Mouse (Mus musculus) naive thymus-derived CD4-positive, alpha-beta T cell, adult 2 months (primary cell): Measurements from ENCODE around the gene Tex14.

Experiments used
- DNase-seq: peaks from one replicate; pipeline ENCODE4 v3.0.0-alpha.2; 2011; ENCODE audit warnings: low read depth

Tex14 gene

GRCm38 (mm10) chr11:87404876-87405275 is at the start of gene Tex14, which contains the start of gene Rad51c:
TSS of gene Tex14 (plus strand) at chr11:87405065.
TSS of gene Rad51c (minus strand) at chr11:87404954.
- no peak for DNase-seq

DNA sequence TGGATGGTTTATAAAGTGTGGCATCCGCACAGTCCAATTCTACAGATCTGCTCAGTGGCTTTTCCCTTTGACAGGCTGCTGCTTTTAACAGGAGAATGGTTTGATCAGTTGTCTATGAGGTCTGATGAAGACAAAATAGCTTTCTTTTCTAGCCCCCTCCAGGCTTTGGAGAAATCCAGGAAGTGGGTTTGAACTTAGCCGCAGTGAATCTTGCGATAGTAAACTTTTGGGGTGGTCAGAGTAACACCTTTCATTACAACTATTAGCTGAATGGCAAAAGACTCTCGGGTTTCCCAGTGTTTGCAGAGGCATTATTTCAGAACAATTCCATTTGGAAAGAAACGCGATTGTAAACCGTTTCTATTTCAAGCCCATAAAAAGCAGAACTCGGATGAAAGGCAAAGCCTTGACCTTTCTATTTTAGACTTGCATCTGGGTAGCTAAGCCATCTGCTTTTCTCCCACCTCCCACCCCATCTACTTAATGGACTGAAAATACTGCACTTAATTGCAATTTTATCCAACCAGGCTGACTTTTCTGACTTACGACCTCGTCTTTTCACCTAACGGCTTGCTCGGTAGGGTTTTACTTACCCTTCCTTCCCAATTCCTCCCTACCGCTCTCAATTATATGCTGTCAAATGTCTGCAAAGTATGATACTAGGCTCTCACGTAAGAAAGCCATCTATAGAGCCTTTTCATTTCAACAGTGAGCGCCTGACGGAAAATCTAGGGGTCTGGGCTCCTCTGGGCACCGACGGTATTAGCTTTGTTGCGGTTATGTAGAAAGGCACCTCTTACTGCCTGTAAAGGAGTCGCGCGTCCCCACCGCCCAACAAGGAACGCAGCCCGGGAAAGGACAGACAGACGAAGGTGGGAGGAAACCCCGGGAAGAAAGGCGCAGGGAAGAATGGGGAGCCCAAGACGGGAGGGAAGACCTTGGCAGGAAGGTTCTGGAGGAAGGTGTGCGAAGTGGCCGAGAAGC is 47.3 kb upstream of the Tex14 start:
- peak; percentile 41 for DNase-seq

GRCm38 (mm10) chr11:87358331-87359261 is 46.3 kb upstream of the Tex14 start, which contains the start of gene Ppm1e:
TSS of gene Ppm1e (minus strand) at chr11:87359023.
- peak; percentile 52 for DNase-seq

DNA sequence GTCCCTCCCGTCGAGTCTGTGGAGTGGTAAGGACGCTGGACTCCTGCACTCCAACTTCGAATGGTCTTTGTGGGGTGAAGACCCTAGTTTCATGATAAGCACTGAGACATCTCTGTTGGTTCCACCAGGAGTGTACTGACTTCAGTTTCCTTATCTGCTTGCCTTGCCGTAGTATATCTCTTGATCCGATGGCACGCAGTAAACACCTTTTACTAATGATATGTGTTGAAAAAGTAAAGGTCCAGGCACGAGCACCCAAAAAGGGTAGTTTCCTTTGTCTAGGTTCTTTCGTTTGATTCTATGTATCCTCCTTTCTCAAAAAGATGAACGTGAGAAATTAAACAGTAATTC is 45.6 kb upstream of the Tex14 start:
- DNase-seq, result no peak

DNA sequence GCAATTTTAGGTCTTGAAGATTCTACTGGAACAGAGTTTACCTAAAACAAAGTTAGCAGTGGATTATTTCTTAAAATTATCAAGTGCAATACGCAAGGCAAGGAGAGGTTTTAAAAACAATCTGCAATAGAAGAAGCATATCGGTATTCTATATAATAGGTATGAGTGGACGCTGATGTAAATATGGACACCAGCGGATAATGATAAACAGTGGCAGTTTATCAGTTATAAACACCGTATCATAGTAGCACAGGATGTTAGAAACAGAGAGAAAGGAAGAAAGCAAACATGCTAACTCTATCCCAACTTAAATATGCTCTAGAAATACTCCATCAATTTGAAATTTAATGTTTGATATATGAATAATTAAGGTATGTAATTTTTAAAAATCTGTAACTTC is 39.7 kb upstream of the Tex14 start:
- DNase-seq, result no peak

- no peak for DNase-seq
Measured at GRCm38 (mm10) chr11:87367061-87367460, 37.8 kb upstream of the Tex14 start.

DNA sequence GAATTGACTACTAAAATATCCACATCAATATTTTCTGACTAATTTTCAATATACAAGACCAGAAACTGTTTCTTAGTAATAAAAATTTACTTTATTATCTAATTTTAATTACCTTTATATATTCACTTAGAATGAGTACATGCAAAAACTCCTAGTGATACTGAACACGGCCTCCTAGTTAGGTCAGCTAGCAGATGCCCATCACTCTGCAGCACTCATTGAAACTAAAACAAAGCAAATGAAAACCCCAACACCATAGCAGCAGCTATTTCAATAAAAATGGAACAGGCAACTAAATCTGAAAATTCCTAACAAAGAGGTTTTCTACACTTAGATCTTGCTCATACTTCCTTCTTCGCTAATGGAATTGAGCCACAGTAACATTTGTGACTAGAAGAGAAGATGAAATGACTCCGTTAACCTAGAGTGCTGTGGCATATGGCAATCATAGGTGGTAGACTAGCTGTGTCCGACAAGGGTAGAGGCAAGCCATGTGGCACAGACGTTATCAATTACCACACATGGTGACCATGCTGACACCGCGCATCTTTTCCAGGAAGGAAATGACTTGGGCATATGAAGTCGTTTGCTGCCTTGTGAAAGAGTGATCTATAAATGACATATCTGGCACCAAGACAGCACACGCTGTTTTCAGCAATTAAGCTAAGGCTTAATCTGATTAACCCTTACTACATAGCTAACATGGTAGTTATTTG is 36.8 kb upstream of the Tex14 start:
- no peak for DNase-seq

DNA sequence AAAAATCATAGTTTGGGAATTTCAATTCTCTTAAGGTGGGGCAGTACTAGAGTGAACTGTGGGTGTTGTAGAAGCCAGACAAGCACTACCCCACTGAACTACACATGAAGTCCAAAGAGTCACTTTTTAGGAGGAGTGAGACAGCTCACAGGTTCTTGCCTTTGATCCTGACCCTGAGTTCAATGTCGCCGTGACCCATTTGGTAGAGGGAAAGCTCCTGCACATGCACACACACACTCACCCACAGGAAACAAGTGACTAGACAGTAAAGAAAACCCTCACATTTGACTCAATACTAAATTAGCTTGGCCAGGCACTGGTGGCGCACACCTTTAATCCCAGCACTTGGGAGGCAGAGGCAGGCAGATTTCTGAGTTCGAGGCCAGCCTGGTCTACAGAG is 20.3 kb upstream of the Tex14 start:
- no peak for DNase-seq

DNA sequence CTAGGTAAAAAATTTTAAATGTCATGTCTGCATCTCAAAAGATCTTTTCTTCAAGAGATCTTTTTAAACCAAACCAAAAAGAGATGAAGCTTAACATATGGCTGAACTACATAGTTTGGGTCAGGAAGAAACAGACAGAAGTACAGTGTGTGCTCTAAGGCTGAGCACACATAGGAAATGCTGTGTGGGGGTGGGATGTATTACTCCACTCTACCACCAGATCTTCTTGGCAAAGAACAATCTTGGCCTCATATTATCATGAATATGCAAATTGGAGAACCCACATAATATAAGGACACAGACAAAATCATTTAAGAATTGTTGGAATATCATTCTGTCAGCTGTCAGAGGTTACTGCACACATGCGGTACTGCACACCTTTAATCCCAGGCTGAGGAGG is 19.2 kb upstream of the Tex14 start:
- no peak for DNase-seq

DNA sequence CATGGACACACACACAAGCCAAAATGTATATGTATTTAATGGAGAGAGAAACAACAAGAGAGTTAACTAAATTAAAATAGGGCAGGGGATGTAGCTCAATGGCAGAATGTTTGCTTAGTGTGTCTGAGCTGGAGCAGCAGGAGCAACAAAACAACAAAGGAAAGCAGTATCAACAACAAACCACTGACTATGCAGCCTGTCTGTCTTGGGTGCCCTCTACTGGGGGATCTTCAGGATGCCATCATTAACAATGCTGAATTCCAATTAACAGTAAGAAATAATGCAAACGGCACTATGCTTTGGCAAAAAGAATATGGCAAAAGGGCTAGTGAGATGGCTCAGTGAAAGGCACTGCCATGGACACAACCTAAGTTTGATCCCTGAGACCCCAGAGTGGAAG is 11.0 kb upstream of the Tex14 start:
- peak; percentile 57 for DNase-seq

DNA sequence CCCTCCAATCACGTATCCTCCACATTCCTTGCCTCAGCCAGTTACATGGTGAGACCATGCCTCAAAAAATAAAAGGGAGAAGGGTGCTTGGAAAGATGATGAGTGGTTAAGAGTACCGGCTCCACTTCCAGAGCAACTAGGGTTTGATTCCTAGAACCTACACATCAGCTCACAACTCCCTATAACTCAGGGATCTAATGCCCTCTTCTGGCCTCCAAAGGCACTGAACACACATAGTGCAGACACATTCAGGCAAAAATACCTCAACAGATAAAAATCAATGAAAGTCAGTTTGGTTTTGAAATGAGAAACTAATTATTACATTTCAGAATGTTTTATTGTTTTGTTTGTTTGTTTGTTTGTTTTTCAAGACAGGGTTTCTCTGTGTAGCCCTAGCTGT is 6.5 kb upstream of the Tex14 start:
- no peak for DNase-seq

DNA sequence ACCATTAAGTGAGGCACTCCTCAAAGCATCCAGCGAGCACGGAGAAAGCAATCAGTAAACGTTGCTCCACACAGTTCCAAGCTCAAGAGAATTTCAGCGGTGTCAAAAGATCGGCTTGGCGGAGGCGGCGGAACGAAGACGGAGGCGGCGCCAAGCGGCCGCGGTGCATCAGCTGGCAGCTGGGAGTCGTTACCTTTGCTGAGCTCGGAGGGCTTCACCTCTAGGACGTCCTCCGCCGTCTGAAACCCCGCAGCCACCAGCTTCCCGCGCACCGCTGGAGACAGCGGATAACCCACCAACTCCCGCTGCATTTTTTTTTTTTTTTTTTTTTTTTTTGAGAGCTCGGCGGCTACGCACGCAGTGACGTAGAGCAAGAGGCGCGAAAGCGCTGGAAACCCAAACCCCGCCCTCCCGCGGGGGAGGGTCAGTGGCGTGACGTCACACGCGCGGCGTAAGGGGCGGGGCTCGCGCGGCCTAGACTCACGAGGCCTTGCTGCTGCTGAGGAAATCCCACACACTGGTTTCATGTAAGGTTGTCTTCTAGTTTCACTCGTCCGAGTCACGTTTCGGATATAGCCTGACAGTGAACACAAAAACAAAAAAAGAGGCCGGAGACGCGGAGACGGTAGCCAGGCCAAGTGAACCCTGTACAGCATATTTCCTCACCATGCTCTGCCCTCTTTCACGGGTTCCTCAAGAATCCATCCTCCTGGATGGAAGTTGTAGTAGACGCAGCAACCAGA is 583 bp upstream of the Tex14 start:
- DNase-seq, result peak; percentile 100

- DNase-seq, result peak; percentile 54
Measured at GRCm38 (mm10) chr11:87413412-87413811, 8.5 kb downstream of the Tex14 start.

DNA sequence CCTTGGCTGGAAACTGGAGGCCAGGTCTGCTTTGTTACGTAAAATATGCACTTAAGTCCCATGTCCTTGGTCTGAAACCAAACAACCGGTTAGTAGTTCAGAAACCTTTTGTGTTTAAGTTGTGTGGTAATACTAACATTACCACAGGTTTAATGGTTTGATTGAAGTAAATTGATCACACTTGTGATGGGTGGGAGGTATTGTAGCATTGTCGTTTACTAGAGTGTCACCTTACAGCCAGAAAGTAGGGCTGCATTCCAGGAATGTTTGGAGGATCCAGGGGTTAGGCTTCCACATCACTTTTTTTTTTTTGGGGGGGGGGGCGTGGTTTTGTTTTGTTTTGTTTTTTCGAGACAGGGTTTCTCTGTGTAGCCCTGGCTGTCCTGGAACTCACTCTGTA is 11.3 kb downstream of the Tex14 start:
- no peak for DNase-seq

- DNase-seq, result no peak
Measured at GRCm38 (mm10) chr11:87420861-87421260, 16.0 kb downstream of the Tex14 start.

DNA sequence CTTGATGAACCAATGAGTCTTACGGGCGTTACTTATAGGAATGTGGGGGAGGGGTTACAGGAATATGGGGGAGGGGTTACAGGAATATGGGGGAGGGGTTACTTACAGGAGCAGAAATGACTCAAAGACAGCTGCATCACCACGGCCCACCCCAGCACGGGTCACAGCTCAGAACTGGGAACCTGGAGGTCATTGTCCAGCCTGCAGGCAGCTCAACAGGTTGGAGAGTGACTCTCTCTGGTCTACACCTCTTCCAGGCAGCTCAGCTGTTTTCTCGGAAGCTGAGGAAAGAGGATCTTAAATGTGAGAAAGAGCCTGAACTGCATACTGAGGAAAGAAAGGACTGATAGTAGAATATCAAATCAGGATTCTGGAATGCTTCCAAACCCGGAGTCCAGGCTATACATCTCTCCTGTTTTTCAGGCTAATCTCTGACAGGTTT is 16.9 kb downstream of the Tex14 start:
- DNase-seq, result no peak

GRCm38 (mm10) chr11:87422511-87423340 is 17.9 kb downstream of the Tex14 start:
- DNase-seq, result peak; percentile 96

- no peak for DNase-seq
Measured at GRCm38 (mm10) chr11:87423551-87424325, 18.9 kb downstream of the Tex14 start.

- DNase-seq, result no peak
Measured at GRCm38 (mm10) chr11:87426121-87426449, 21.2 kb downstream of the Tex14 start.
